Mouse (Mus musculus): Measurements from ENCODE around the gene Msantd2. TPM values are rescaled to one million over a fixed set of nuclear protein-coding genes. Genes with fewer than 3 reads are reported as not detected.

The Msantd2 gene
- polyA plus RNA-seq, 1 experiment from 2014 or later: 47.3 TPM

- Histone ChIP-seq H3K9ac (no peak overlapping the region), H3K4me3 (replicated peaks) (no peak overlapping the region), H3K27ac (no peak overlapping the region), H3K27me3 (peaks cover 24% of the 10 kb centered on the region), H3K36me3 (replicated peaks) (no peaks in the 10 kb centered on the region), H3K4me2 (no peak overlapping the region), H3K4me1 (no peaks in the 10 kb centered on the region), H3K9me3 (no peaks in the 10 kb centered on the region)
- ATAC-seq (ENCODE audit: low FRiP score): no peak
- 82% methylated on average over 4 of the region's 4 CpGs for WGBS
Measured at GRCm38 (mm10) chr9:37536851-37537250, 47.7 kb downstream of the Msantd2 start.

DNA sequence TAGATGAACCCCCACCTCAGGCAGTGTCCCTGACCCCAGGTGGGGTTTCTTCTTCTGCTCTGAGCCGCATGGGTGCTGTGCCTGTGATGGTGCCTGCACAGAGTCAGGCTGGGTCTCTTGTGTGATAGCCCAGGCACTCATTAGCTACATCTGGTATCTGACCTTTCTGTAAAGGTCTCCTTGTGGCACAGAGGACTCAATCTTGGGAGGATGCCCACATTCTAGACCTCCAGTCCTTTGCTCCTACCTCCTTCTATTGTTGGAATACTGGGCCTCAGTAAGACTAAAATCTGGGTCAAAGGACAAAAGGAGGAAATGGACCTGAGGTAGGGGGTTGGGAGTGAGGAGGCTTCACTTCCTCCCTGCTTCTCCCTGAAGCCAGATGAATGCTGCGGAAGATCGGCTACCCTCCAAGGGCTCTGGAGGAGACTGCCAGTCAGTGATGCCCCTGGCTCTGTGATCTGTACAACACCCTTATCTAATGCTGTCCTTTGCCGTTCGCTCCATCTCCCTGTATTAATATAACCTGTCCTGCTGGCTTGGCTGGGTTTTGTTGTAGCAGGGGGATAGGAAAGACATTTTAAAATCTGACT is 48.6 kb downstream of the Msantd2 start:
- H3K9me3 ChIP-seq: no peaks in the 10 kb centered on the region
- H3K4me1 ChIP-seq: no peaks in the 10 kb centered on the region
- H3K4me2 ChIP-seq: no peak overlapping the region
- peaks cover 23% of the 10 kb centered on the region for H3K27me3 ChIP-seq
- H3K27ac ChIP-seq: no peak overlapping the region
- no peaks in the 10 kb centered on the region for H3K36me3 ChIP-seq (replicated peaks)
- ATAC-seq (ENCODE audit: low FRiP score): no peak
- no peak overlapping the region for H3K9ac ChIP-seq
- WGBS: 86% methylated on average over 5 of the region's 5 CpGs
- H3K4me3 ChIP-seq (replicated peaks): no peak overlapping the region

- H3K9ac ChIP-seq: no peak within 1 kb of the TSS
- no peaks in the 10 kb centered on the region for H3K36me3 ChIP-seq (replicated peaks)
- H3K4me3 ChIP-seq (replicated peaks): no peak within 1 kb of the TSS
- ATAC-seq (ENCODE audit: low FRiP score): peak; percentile 44; the same call in 1 of the 2 replicates
- H3K27me3 ChIP-seq: peaks cover 26% of the 10 kb centered on the region
- H3K4me1 ChIP-seq: peaks cover 4% of the 10 kb centered on the region
- H3K4me2 ChIP-seq: no peak within 1 kb of the TSS
- no peaks in the 10 kb centered on the region for H3K9me3 ChIP-seq
- no peak within 1 kb of the TSS for H3K27ac ChIP-seq
- 49% methylated on average over 23 of the region's 23 CpGs for WGBS
Measured at GRCm38 (mm10) chr9:37539170-37540025, 50.3 kb downstream of the Msantd2 start, which contains the start of gene Vsig2. Vsig2 (plus strand) TSS chr9:37539255.

DNA sequence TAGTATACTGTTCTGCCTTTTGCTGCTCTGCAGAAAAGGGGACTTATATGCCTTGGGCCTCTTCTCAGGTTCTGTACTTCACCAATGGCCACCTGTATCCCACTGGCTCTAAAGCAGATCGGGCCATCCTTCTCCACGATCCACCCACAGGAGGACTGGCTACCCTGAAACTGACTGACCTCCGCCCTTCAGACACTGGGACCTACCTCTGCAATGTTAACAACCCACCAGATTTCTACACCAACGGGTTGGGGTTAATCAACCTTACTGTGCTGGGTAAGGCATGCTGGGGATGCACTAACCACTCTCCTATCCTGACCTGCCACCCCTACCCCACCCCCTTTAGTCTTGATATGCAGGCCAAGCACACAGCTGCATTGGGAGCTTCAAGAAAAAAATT is 51.1 kb downstream of the Msantd2 start:
- Histone ChIP-seq H3K4me3 (replicated peaks) (no peak overlapping the region), H3K4me2 (no peak overlapping the region), H3K9me3 (no peaks in the 10 kb centered on the region), H3K27ac (no peak overlapping the region), H3K36me3 (replicated peaks) (no peaks in the 10 kb centered on the region), H3K4me1 (peaks cover 12% of the 10 kb centered on the region), H3K27me3 (peaks cover 34% of the 10 kb centered on the region), H3K9ac (no peak overlapping the region)
- no peak for ATAC-seq (ENCODE audit: low FRiP score)
- WGBS: 88% methylated on average over 4 of the region's 4 CpGs

DNA sequence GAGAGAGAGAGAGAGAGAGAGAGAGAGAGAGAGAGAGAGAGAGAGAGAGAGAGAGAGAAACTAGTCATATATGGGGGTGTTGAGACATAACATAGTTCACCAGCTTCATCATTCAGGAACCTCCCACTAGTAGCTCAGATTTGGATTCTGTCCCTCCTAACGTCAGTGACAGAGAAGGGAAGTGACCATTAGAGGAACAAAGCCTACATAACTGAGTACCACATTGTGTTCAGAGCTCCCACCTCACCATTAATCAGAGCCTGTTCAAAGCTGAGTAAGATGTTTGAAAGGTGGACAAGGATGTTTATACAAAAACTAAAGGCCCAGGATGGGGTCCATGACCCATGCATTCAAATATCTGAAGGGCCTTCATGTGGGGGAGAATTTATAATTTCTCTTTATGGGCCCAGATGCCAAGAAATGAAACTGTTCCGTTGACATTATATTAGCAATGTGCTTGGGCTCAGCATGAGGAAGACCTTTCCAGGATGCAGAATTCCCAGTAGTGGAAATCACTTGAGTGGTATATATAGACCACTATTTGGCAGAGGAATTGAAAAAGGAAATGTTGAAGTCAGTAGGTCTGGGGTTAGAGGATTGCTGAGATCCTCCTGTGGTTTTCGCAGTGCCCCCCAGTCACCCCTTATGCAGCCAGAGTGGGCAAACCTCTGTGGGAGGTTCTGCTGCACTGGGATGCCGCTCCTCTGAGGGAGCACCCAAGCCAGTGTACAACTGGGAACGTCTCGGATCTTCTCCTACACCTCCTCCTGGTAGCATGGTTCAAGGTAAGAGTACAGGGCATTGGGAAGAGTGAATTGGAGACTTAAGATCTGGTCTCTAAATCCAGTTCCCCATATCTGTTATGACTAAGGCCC is 51.8 kb downstream of the Msantd2 start:
- no peak for ATAC-seq (ENCODE audit: low FRiP score)
- WGBS: 86% methylated on average over 6 of the region's 6 CpGs
- H3K27me3 ChIP-seq: peaks cover 42% of the 10 kb centered on the region

DNA sequence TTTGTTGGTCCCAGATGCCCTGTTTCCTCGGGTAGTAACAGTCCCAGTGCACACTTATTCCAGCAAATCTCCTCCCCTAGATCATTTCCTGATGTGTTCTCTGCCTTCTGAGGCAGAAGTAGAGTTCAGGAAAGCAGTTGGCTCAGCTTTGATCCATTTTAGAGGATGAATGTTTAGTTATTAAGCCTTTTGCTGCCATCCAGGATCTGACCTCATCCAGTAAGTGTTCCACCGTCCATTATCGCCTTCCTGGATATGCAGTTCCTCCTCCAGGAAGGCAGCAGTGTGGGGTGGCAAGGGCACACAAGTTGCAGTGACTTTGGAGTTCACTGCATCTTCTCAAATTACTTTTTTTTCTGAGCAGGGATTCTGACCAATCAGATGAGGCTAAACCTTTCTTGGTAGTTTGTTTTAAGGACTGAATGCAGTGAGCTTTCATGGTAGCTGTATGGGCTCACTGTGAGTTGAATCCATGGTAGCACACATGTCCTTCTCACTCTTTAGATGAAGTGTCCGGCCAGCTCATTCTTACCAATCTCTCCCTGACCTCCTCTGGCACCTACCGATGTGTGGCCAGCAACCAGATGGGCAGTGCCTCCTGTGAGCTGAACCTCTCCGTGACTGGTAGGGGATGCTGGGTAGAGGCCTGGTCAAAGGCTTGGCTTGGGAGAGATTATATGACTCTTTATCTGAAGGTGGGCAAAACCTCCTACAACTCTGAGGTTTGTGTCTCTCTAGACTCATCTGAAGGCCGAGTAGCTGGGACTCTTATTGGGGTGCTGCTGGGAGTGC is 52.9 kb downstream of the Msantd2 start:
- no peak overlapping the region for H3K4me2 ChIP-seq
- H3K4me3 ChIP-seq (replicated peaks): no peak overlapping the region
- H3K9me3 ChIP-seq: no peaks in the 10 kb centered on the region
- H3K9ac ChIP-seq: no peak overlapping the region
- WGBS: 77% methylated on average over 7 of the region's 7 CpGs
- ATAC-seq (ENCODE audit: low FRiP score): no peak
- H3K27ac ChIP-seq: no peak overlapping the region
- no peaks in the 10 kb centered on the region for H3K36me3 ChIP-seq (replicated peaks)
- peaks cover 51% of the 10 kb centered on the region for H3K27me3 ChIP-seq
- peaks cover 20% of the 10 kb centered on the region for H3K4me1 ChIP-seq

More for the DNA sequence above, 51.8 kb downstream of the Msantd2 start:
- Histone ChIP-seq H3K4me3 (replicated peaks) (no peak overlapping the region), H3K9me3 (no peaks in the 10 kb centered on the region), H3K4me2 (no peak overlapping the region), H3K36me3 (replicated peaks) (no peaks in the 10 kb centered on the region), H3K27ac (no peak overlapping the region), H3K9ac (no peak overlapping the region), H3K4me1 (peaks cover 19% of the 10 kb centered on the region)

DNA sequence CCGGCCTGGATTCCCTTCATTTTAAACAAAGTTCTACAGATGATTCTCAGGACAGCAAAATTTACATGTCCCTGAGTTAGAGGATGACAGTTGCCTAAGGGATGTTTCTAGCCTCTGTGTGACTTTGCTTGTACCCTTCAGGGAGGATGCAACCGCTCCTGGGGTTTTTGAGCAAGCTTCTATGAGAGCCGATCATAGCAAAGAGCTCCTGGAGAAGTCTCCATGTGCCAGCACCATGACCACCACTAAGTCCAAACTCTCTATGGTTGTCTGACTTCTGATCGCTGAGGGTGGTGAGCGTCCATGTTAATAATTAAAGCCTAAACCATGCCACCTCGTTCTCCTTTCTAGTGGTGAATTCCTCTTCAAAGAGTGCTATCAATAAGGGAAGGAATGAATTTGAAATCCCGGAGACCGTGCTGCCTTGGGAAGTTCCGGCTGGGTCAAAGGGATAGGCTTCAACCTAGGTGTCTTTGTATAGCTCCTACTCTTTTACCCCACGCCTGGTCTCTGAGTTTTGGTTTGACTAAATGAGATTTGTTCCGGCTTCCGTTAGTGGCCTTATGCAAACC is 54.8 kb downstream of the Msantd2 start:
- H3K4me2 ChIP-seq: peak overlapping the region; percentile 56
- peak overlapping the region; percentile 30 for H3K4me3 ChIP-seq (replicated peaks)
- no peak overlapping the region for H3K9ac ChIP-seq
- 30% methylated on average over 12 of the region's 12 CpGs for WGBS
- no peaks in the 10 kb centered on the region for H3K9me3 ChIP-seq
- H3K4me1 ChIP-seq: peaks cover 20% of the 10 kb centered on the region
- no peak overlapping the region for H3K27ac ChIP-seq
- ATAC-seq (ENCODE audit: low FRiP score): no peak
- no peaks in the 10 kb centered on the region for H3K36me3 ChIP-seq (replicated peaks)
- H3K27me3 ChIP-seq: peaks cover 63% of the 10 kb centered on the region

GRCm38 (mm10) chr9:37544447-37545165 is 55.5 kb downstream of the Msantd2 start:
- peaks cover 20% of the 10 kb centered on the region for H3K4me1 ChIP-seq
- H3K9ac ChIP-seq: 0 out of 2 replicates have a peak overlapping the region, but pooled peaks have one; percentile 29
- WGBS: under 1% methylated on average over 29 of the region's 29 CpGs
- peak overlapping the region; percentile 56 for H3K4me2 ChIP-seq
- no peaks in the 10 kb centered on the region for H3K9me3 ChIP-seq
- peak; percentile 57; the same call in 1 of the 2 replicates for ATAC-seq (ENCODE audit: low FRiP score)
- H3K4me3 ChIP-seq (replicated peaks): peak overlapping the region; percentile 30
- H3K36me3 ChIP-seq (replicated peaks): no peaks in the 10 kb centered on the region
- H3K27ac ChIP-seq: no peak overlapping the region
- peaks cover 68% of the 10 kb centered on the region for H3K27me3 ChIP-seq

GRCm38 (mm10) chr9:37545166-37545610 is 56.1 kb downstream of the Msantd2 start:
- Histone ChIP-seq H3K27ac (no peak overlapping the region), H3K36me3 (replicated peaks) (no peaks in the 10 kb centered on the region), H3K27me3 (peaks cover 69% of the 10 kb centered on the region), H3K9me3 (no peaks in the 10 kb centered on the region), H3K4me2 (peak overlapping the region; percentile 56), H3K4me1 (peaks cover 20% of the 10 kb centered on the region), H3K4me3 (replicated peaks) (peak overlapping the region; percentile 30), H3K9ac (no peak overlapping the region)
- peak; percentile 62; the same call in 1 of the 2 replicates for ATAC-seq (ENCODE audit: low FRiP score)
- WGBS: 7% methylated on average over 17 of the region's 17 CpGs

DNA sequence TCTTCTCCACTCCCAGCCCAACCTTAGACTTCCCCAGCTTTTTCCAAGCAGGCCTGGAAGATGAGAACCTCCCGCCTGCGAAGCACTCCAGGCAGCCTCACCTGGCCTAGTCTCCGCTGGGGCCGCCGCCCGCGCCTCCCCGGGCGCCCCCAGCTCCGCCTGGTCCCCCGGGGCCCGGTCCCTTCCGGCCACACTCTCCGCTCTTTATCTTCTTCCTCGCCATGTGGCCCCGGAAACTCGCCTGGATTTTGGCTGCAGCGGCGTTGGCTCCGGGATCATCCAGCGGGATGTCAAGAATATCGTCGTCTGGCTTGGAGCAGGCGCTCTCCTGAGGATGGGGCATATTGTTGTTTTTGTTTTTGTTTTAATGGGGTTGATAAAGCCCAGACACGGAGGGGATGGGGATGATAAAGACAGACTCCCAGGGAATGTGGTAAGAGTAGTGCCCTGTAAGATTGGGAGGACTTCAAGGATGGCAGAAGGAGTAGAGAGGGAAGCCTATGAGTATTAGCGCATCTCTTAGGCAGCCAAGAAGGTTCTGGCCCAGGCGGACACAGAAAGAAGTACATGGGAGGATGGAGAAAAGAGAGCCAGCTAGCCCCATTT is 56.8 kb downstream of the Msantd2 start:
- 13% methylated on average over 27 of the region's 27 CpGs for WGBS
- Histone ChIP-seq H3K4me3 (replicated peaks) (no peak overlapping the region; the same call in 1 of the 2 replicates), H3K4me1 (peaks cover 20% of the 10 kb centered on the region), H3K9me3 (no peaks in the 10 kb centered on the region), H3K27ac (no peak overlapping the region), H3K9ac (no peak overlapping the region), H3K4me2 (peak overlapping the region; percentile 56; the same call in 1 of the 2 replicates), H3K36me3 (replicated peaks) (no peaks in the 10 kb centered on the region), H3K27me3 (peaks cover 77% of the 10 kb centered on the region)
- ATAC-seq (ENCODE audit: low FRiP score): no peak

Measured in forebrain, embryonic 12.5 days (tissue).